Mouse (Mus musculus) embryo, embryonic 10 days (tissue): Measurements from ENCODE around the gene Rcor2.

ENCODE experiments used
- DNase-seq: peaks from one replicate; pipeline ENCODE4 v3.0.0-alpha.2; 2015; ENCODE audit warnings: low spot score

Rcor2 gene

DNA sequence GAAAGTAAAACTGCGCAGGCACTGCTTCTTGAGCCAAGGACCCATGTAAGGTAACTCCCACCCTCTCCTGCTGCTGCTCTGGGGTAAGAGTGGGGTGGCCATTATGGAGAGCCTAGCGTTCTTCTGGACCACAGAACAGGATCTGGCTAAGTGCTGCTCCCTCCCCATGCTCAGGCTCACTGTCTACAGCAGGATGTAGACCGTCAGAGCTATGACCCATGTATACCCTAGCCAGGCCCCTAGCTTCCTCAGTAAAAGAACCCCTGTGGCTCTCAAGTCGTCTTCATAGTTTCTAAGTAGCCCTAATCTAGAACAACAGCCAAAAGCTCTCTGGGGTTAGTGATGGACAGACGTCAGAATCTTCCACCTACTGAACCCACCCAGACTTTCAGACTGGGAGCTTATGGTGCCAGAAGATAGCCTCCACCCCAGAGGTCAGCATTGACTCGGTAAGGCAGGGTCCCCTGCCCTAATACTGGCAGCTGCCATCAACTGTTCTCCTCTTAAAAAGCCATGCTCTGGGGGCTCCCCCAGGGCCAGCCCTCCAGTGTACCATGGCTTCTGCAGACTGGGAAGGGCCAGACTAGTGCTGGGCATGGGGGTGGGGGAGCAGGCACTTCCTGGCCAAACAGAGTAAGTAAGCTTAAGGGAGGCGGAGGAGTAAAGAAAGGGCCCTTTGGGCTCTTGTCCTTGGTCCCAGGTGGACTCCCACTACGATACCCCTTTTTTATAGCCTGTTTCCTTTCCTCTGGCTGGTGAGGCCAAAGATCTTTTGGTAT is 27.2 kb downstream of the Rcor2 start:
- no peak for DNase-seq

GRCm38 (mm10) chr19:7295071-7295658 is 28.0 kb downstream of the Rcor2 start:
- DNase-seq: no peak

DNA sequence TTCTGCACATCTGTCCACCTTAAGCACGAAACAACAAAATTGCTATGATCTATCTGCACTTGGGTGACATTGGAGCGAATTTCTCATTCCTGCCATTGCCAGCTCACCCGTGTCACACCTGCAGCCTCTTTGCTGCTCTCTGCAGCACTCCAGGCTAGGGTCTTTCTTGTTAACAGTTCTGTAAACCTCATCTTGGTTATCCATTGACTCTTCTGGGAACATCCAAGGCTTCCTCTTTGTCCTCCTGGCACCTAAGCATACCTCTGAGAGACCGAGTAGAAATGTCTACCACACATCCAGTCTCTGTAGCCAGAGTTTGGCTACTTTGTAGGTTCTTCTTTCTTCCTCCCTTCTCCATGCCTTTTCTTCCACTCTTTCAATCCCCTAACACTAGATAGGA is 28.8 kb downstream of the Rcor2 start:
- DNase-seq: no peak

GRCm38 (mm10) chr19:7299052-7299451 is 31.9 kb downstream of the Rcor2 start:
- no peak for DNase-seq

- no peak for DNase-seq
Measured at GRCm38 (mm10) chr19:7300078-7300477, 33.0 kb downstream of the Rcor2 start.

GRCm38 (mm10) chr19:7301647-7302492 is 34.7 kb downstream of the Rcor2 start:
- DNase-seq: no peak

DNA sequence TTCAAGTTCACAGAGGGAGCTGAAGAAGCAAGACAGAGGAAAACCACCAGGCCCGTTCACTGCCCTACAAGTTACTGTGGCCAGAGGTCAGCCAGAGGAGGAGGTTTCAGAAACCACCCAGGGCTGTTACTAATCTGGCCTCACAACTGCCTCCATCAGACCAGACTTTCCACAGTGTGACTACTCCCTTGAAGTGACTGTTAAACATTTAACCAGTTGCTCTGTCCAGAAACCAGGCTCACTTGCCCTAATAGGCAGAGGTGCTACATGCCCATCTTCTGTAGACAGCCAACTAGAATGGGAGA is 35.3 kb downstream of the Rcor2 start:
- DNase-seq: no peak

GRCm38 (mm10) chr19:7303796-7304195 is 36.7 kb downstream of the Rcor2 start:
- no peak for DNase-seq

- no peak for DNase-seq
Measured at GRCm38 (mm10) chr19:7304801-7305200, 37.7 kb downstream of the Rcor2 start.

DNA sequence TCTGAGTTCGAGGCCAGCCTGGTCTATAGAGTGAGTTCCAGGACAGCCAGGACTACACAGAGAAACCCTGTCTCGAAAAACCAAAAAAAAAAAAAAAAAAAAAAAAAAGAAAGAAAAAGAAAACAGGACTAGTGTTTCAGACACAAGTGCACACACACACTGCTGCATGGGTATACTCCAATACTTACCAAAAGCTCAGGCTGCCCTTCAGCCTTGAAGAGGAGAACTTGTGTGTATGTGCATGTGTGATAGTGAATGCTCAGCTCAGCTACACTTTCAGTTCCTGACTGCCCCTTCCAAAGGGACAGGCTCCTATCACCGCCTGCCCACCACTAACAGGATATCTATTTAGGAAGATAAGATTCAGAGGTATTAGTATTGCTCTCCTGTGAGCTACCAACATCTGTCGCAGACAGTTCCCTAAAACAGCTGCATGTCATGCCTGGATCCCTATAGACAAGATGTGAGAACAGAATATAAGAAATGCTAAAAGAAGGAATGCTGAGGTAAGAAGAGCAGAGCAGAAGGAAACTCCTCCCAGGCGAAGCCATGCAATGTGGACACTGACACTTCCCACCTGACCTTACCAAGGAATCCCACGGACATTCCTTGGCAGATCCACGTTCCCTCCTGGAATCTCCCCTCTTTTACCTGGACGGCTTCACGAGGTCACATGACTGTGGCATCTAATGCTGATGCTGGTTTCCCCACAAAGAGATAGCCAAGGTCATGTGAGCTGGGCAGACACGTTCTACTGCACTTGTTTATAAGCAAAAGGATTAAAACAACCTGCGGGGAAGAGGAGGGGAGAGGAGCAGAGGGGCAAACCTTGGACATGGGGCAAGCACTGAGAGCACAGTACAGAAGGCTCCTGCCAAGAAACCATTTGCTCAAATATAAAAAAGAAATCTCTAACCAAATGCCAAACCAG is 38.5 kb downstream of the Rcor2 start:
- no peak for DNase-seq

- peak; percentile 29 for DNase-seq
Measured at GRCm38 (mm10) chr19:7306968-7307367, 39.8 kb downstream of the Rcor2 start.

DNA sequence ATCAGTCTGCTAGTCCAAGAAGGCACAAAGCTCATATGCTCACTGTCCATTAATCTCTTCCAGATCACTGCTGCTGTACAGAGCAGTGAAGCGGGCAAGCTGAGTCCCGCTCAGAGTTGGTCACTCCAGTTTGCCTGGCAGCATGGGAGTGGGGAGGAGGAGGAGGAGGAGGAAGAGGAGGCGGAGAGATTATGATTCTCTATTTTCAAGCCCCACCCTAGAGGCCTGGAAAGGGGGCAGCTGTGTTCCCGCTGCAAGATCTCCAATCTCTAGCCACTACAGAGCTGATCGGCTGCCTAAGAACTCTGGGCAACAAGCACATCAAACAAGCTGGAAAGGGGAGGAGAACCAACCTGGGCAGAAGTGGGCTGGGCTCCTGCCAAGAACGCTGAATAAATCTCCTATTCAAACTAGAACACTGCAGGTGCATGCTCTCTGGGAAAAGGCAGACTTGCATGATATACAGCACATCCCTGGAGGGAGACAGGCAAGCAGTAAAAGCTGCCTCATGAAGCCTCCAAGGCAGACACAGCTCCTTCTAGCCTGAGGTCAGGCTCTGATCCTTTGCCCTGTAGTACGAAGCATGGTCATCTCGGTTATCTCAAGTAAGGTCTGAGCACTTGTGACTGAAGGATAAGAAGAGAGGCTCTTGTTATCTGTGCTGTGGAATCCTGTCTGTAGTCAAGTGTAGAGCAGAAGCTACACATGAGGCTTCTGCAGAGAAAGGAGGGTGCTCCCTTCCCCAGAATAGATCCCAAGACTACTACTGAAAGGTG is 41.1 kb downstream of the Rcor2 start:
- DNase-seq: peak; percentile 37

- no peak for DNase-seq
Measured at GRCm38 (mm10) chr19:7309738-7310330, 42.7 kb downstream of the Rcor2 start.

DNA sequence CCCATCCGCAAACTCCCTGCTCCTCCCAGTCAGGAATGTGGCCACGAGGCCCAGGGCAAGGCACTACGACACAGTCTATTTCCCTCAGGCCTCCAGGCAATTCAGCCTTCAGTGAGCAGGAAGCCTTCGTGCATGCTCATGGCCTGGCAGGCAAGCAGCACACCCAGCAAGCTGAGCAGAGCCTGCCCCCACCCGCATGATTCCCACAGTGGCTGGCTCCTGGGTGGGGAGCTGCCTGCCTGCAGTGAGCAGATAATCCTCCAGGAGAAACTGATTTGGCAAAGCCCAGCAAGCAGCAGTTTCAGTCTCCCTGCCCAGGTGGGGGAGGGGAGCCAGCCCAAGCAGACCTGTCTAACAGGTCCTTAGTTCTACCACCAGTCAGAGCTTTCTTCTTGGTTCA is 43.6 kb downstream of the Rcor2 start:
- DNase-seq: peak; percentile 59

- peak; percentile 16 for DNase-seq
Measured at GRCm38 (mm10) chr19:7311306-7311705, 44.2 kb downstream of the Rcor2 start.

- DNase-seq: no peak
Measured at GRCm38 (mm10) chr19:7313660-7314059, 46.5 kb downstream of the Rcor2 start.

- DNase-seq: no peak
Measured at GRCm38 (mm10) chr19:7314976-7315586, 48.0 kb downstream of the Rcor2 start.

DNA sequence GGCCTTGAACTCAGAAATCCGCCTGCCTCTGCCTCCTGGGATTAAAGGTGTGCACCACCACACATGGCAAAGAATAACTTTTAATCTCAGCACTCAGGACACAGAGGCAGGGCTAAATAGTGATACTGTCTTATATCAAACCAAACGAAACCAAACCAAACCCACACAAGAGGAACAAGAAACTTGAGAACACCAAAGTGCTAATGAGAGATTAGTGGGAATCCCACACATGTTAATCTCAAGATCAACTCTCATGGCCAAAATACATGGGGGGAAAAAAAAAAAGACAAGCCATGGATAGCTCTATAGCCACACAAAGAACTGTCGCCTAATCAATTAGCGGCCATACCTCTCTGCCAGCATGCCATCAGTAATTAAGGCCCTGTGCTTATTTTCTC is 48.5 kb downstream of the Rcor2 start:
- DNase-seq: no peak

DNA sequence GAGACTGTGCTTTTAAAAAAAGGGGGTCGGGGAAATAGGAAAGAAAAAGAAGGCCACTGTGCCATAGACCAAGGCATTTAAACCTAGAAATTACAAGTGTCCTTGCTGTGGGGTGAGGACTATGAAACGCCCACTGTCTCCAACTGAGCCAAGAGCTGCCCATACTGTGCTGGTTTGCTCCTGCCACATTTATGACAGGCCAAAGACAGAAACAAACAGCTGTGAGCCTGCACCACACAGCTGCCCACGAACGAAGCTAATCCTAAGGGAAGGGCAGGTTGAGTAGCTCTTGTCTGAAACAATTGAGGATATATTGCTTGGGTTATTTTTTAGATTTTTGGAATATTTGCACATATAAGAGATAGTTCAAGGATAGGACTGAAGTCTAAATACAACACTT is 49.7 kb downstream of the Rcor2 start:
- DNase-seq: no peak

- no peak for DNase-seq
Measured at GRCm38 (mm10) chr19:7317716-7318115, 50.6 kb downstream of the Rcor2 start.
